Comparison of ENCODE assay signal across 9 mouse cellular contexts in the genomic region with DNA sequence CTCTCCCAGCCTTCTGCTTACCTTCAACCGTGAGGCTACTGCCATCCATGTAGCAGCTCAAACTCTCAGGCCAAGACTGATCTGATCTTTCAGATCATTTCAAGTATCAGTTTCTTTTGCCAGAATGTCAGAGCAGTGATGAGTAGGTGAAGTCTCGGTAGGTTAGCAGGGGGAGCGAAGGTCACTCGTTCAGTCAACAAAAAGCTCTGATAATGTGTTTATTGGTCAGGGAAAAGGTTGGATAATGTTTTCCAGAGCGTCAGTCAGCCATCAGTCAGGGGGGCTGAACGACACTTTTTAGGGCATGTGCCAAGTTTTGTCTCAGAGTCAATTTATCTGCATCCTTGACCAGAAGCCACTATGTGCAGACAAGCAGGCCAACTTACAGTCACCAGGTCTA. TPM values are rescaled to one million over a fixed set of nuclear protein-coding genes. Genes with fewer than 3 reads are reported as not detected.
DNase-seq lines count a peak whose midpoint lies in the region; ATAC-seq and TF ChIP-seq lines count a peak whose summit lies in the region.
"Not testable (repeated sequence)": the region's sequence is repeated elsewhere in the genome, so short reads cannot be mapped to it uniquely, and the experiment has no call there.
"Had no signal": no experiment of that assay in that cellular context is flagged by ENCODE, and none has a peak within 500 bp of the region (broad histone marks: within the 10 kb centered on the region; RNA-seq: fewer than 3 reads in every experiment).

No protein-coding gene starts in this region.

- H3K27me3 ChIP-seq in forebrain, embryonic 11.5 days (ENCODE audit: control insufficient read depth, insufficient read depth, low read length); kidney, adult 2 months (replicated peaks; ENCODE audit: control insufficient read depth, insufficient read depth, low read length); liver, adult 2 months (ENCODE audit: control insufficient read depth, insufficient read depth, low read length); liver, embryonic 15.5 days; liver, embryonic 16.5 days (ENCODE audit: control insufficient read depth, insufficient read depth, low read depth, low read length); liver, postnatal 0 days (ENCODE audit: insufficient read depth, low read length): not testable (repeated sequence)

- not testable (repeated sequence) for H3K4me3 ChIP-seq in forebrain, embryonic 11.5 days (ENCODE audit: low read depth, low read length); kidney, adult 2 months (ENCODE audit: insufficient read depth, low read depth, low read length); liver, adult 2 months (ENCODE audit: insufficient read depth, low read depth, low read length); liver, embryonic 15.5 days (replicated peaks); liver, postnatal 0 days (ENCODE audit: low read depth, low read length)
- peak overlapping the region; percentile 13; the same call in 1 of the 2 replicates for H3K4me3 ChIP-seq in liver, embryonic 16.5 days (ENCODE audit: low read depth, low read length)

- TF ChIP-seq POLR2A in kidney, adult 2 months (IDR thresholded peaks at IDR 0.05; ENCODE audit: low read depth, low read length); liver, adult 2 months (IDR thresholded peaks at IDR 0.05; ENCODE audit: extremely low read depth, insufficient read depth, low read length): not testable (repeated sequence)

- H3K9ac ChIP-seq in forebrain, embryonic 11.5 days (ENCODE audit: low read length); liver, embryonic 15.5 days; liver, embryonic 16.5 days (ENCODE audit: low read depth, low read length); liver, postnatal 0 days (replicated peaks): not testable (repeated sequence)
- H3K9ac ChIP-seq in liver, adult 2 months (ENCODE audit: low read depth, low read length): peak overlapping the region; percentile 34; the same call in 1 of the 2 replicates

- not testable (repeated sequence) for TF ChIP-seq CTCF in kidney, adult 2 months (conservative IDR thresholded peaks at IDR 0.05; ENCODE audit: insufficient read depth, insufficient read length, low read depth, low read length); liver, adult 2 months (IDR thresholded peaks at IDR 0.05; ENCODE audit: low read depth, low read length); liver, postnatal 0 days (IDR thresholded peaks at IDR 0.05; ENCODE audit: low read depth)

- not testable (repeated sequence) for H3K4me1 ChIP-seq in forebrain, embryonic 11.5 days (replicated peaks; ENCODE audit: control insufficient read depth, insufficient read depth, low read length); liver, embryonic 16.5 days (ENCODE audit: control insufficient read depth, low read depth, low read length)
- peaks cover 11% of the 10 kb centered on the region for H3K4me1 ChIP-seq in kidney, adult 2 months (ENCODE audit: control insufficient read depth, insufficient read depth, low read length)
- peaks cover 14% of the 10 kb centered on the region for H3K4me1 ChIP-seq in liver, adult 2 months (ENCODE audit: control insufficient read depth, insufficient read depth, low read length)
- H3K4me1 ChIP-seq in liver, embryonic 15.5 days (replicated peaks): peaks cover 24% of the 10 kb centered on the region
- peaks cover 12% of the 10 kb centered on the region for H3K4me1 ChIP-seq in liver, postnatal 0 days (ENCODE audit: insufficient read depth)

- not testable (repeated sequence) for ATAC-seq in forebrain, embryonic 11.5 days (replicated peaks; ENCODE audit: low FRiP score); liver, embryonic 15.5 days (ENCODE audit: insufficient read depth); liver, embryonic 16.5 days (ENCODE audit: low read depth); liver, postnatal 0 days

- not testable (repeated sequence) for TF ChIP-seq EP300 in liver, postnatal 0 days (IDR thresholded peaks at IDR 0.05; ENCODE audit: low read depth)

- DNase-seq in forebrain, embryonic 11.5 days (ENCODE audit: low spot score): peak; percentile 13
- peak; percentile 8 for DNase-seq in kidney, adult 2 months
- peak; percentile 18 for DNase-seq in kidney, adult 9 months
- peak; percentile 88 for DNase-seq in liver, adult 2 months (ENCODE audit: extremely low read depth, low read depth, low spot score)
- DNase-seq in liver, postnatal 0 days: peak; percentile 32
- peak; percentile 74 for DNase-seq in yolk sac, embryonic 10.5 days (ENCODE audit: low spot score)

- H3K79me2 ChIP-seq in liver, adult 2 months (ENCODE audit: control insufficient read depth, insufficient read depth, low read length): not testable (repeated sequence)

- not testable (repeated sequence) for H3K4me2 ChIP-seq in forebrain, embryonic 11.5 days (ENCODE audit: low read depth, low read length, severe bottlenecking); liver, postnatal 0 days (ENCODE audit: low read depth, low read length)
- peak overlapping the region; percentile 5; the same call in 1 of the 2 replicates for H3K4me2 ChIP-seq in liver, embryonic 15.5 days
- H3K4me2 ChIP-seq in liver, embryonic 16.5 days (ENCODE audit: low read depth, low read length): 0 out of 2 replicates have a peak overlapping the region, but pooled peaks have one; percentile 9

- not testable (repeated sequence) for H3K9me3 ChIP-seq in forebrain, embryonic 11.5 days (ENCODE audit: control insufficient read depth, low read length); liver, embryonic 15.5 days (replicated peaks); liver, embryonic 16.5 days (replicated peaks; ENCODE audit: control insufficient read depth, low read length); liver, postnatal 0 days (ENCODE audit: low read length)

- 81% methylated on average over 6 of the region's 6 CpGs for WGBS in forebrain, embryonic 11.5 days
- 46% methylated on average over 6 of the region's 6 CpGs for WGBS in kidney, adult 2 months
- WGBS in liver, adult 2 months: 16% methylated on average over 6 of the region's 6 CpGs
- WGBS in liver, embryonic 15.5 days (ENCODE audit: insufficient replicate concordance): 65% methylated on average over 6 of the region's 6 CpGs
- 57% methylated on average over 6 of the region's 6 CpGs for WGBS in liver, embryonic 16.5 days (ENCODE audit: insufficient replicate concordance)
- 61% methylated on average over 6 of the region's 6 CpGs for WGBS in liver, postnatal 0 days (ENCODE audit: insufficient replicate concordance)

- H3K36me3 ChIP-seq in forebrain, embryonic 11.5 days (ENCODE audit: control insufficient read depth, insufficient read depth, low read length); kidney, adult 2 months (ENCODE audit: control insufficient read depth, insufficient read depth, low read length); liver, adult 2 months (ENCODE audit: control insufficient read depth, insufficient read depth, low read length); liver, embryonic 15.5 days (replicated peaks); liver, embryonic 16.5 days (ENCODE audit: control insufficient read depth, insufficient read depth); liver, postnatal 0 days (replicated peaks; ENCODE audit: insufficient read depth, low read length): not testable (repeated sequence)

- H3K27ac ChIP-seq in forebrain, embryonic 11.5 days (ENCODE audit: low read depth, low read length); kidney, adult 2 months (ENCODE audit: insufficient read depth, low read depth, low read length): not testable (repeated sequence)
- H3K27ac ChIP-seq in liver, adult 2 months (replicated peaks; ENCODE audit: insufficient read depth, low read depth, low read length): peak overlapping the region; percentile 72
- H3K27ac ChIP-seq in liver, embryonic 15.5 days (replicated peaks): peak overlapping the region; percentile 38; the same call in 1 of the 2 replicates
- H3K27ac ChIP-seq in liver, embryonic 16.5 days (ENCODE audit: low read length): peak overlapping the region; percentile 37
- H3K27ac ChIP-seq in liver, postnatal 0 days (ENCODE audit: low read depth): peak overlapping the region; percentile 77

RNA-seq across cellular contexts. Expression of a gene that starts 4.7 kb away (rescaled TPM):
- 44.3 and 51.0 TPM in 2 replicates for polyA plus RNA-seq in forebrain, embryonic 11.5 days (2014; fragmentation: Nextera tagmentation; extraction: Ambion mirVana)
- 36.5 and 38.7 TPM in 2 replicates for polyA plus RNA-seq in kidney, adult 2 months (2012; rRNA removed)
- total RNA-seq in liver, adult 2 months (2014; rRNA removed): 22.8 and 26.0 TPM in 2 replicates
- 36.3 and 37.8 TPM in 2 replicates for polyA plus RNA-seq in liver, adult 2 months (2012; rRNA removed)
- polyA plus RNA-seq in liver, embryonic 15.5 days (2015; fragmentation: Nextera tagmentation; extraction: Ambion mirVana): 22.2 and 24.2 TPM in 2 replicates
- polyA plus RNA-seq in liver, embryonic 16.5 days (2015; fragmentation: Nextera tagmentation; extraction: Ambion mirVana): 21.9 and 24.0 TPM in 2 replicates
- 22.0 and 24.3 TPM in 2 replicates for polyA plus RNA-seq in liver, postnatal 0 days (2015; fragmentation: Nextera tagmentation; extraction: Ambion mirVana)

RNA-seq across cellular contexts. Expression of a gene that starts 42.3 kb away (rescaled TPM):
- 24.0 and 27.5 TPM in 2 replicates for polyA plus RNA-seq in forebrain, embryonic 11.5 days (2014; fragmentation: Nextera tagmentation; extraction: Ambion mirVana)
- polyA plus RNA-seq in kidney, adult 2 months (2012; rRNA removed): 0.05 and 0.19 TPM in 2 replicates
- not detected in 2 replicates for total RNA-seq in liver, adult 2 months (2014; rRNA removed)
- polyA plus RNA-seq in liver, adult 2 months (2012; rRNA removed): not detected in 2 replicates
- polyA plus RNA-seq in liver, embryonic 15.5 days (2015; fragmentation: Nextera tagmentation; extraction: Ambion mirVana): 0.24 TPM in 2 replicates
- polyA plus RNA-seq in liver, embryonic 16.5 days (2015; fragmentation: Nextera tagmentation; extraction: Ambion mirVana): 0.15 and 0.21 TPM in 2 replicates
- polyA plus RNA-seq in liver, postnatal 0 days (2015; fragmentation: Nextera tagmentation; extraction: Ambion mirVana): not detected in 2 replicates
- polyA plus RNA-seq: G1E had no signal

RNA-seq across cellular contexts. Expression of a gene that starts 45.6 kb away (rescaled TPM):
- polyA plus RNA-seq in forebrain, embryonic 11.5 days (2014; fragmentation: Nextera tagmentation; extraction: Ambion mirVana): 41.8 and 42.1 TPM in 2 replicates
- 8.4 and 9.3 TPM in 2 replicates for polyA plus RNA-seq in kidney, adult 2 months (2012; rRNA removed)
- 1.8 TPM in 2 replicates for total RNA-seq in liver, adult 2 months (2014; rRNA removed)
- 1.4 and 1.6 TPM in 2 replicates for polyA plus RNA-seq in liver, adult 2 months (2012; rRNA removed)
- 3.3 and 3.8 TPM in 2 replicates for polyA plus RNA-seq in liver, embryonic 15.5 days (2015; fragmentation: Nextera tagmentation; extraction: Ambion mirVana)
- polyA plus RNA-seq in liver, embryonic 16.5 days (2015; fragmentation: Nextera tagmentation; extraction: Ambion mirVana): 2.5 and 2.7 TPM in 2 replicates
- polyA plus RNA-seq in liver, postnatal 0 days (2015; fragmentation: Nextera tagmentation; extraction: Ambion mirVana): 2.7 and 2.9 TPM in 2 replicates

RNA-seq across cellular contexts. Expression of a gene that starts 49.7 kb away (rescaled TPM):
- polyA plus RNA-seq in forebrain, embryonic 11.5 days (2014; fragmentation: Nextera tagmentation; extraction: Ambion mirVana): 46.3 and 48.1 TPM in 2 replicates
- 87.1 and 97.6 TPM in 2 replicates for polyA plus RNA-seq in kidney, adult 2 months (2012; rRNA removed)
- total RNA-seq in liver, adult 2 months (2014; rRNA removed): 20.5 and 20.6 TPM in 2 replicates
- 32.2 and 33.5 TPM in 2 replicates for polyA plus RNA-seq in liver, adult 2 months (2012; rRNA removed)
- polyA plus RNA-seq in liver, embryonic 15.5 days (2015; fragmentation: Nextera tagmentation; extraction: Ambion mirVana): 11.7 and 11.9 TPM in 2 replicates
- 9.9 and 11.3 TPM in 2 replicates for polyA plus RNA-seq in liver, embryonic 16.5 days (2015; fragmentation: Nextera tagmentation; extraction: Ambion mirVana)
- 10.1 and 11.6 TPM in 2 replicates for polyA plus RNA-seq in liver, postnatal 0 days (2015; fragmentation: Nextera tagmentation; extraction: Ambion mirVana)

Comparison
In these comparisons a context has a peak if more than half of its experiments do, and no peak if none do; other contexts are left out.
1. DNase-seq: peak in every context shown above with its lines; median percentile 88 in liver, adult 2 months; 74 in yolk sac, embryonic 10.5 days; 32 in liver, postnatal 0 days; 18 in kidney, adult 9 months; 13 in forebrain, embryonic 11.5 days; 8 in kidney, adult 2 months.
2. RNA of a gene that starts 42.3 kb away (polyA plus RNA-seq): 24.0 to 27.5 TPM in forebrain, embryonic 11.5 days; 0.24 TPM in liver, embryonic 15.5 days, 0.05 to 0.19 TPM in kidney, adult 2 months, 0.15 to 0.21 TPM in liver, embryonic 16.5 days, not detected in liver, adult 2 months and not detected in liver, postnatal 0 days; every median in the first group is over 10 times any median in the second.